Mouse (Mus musculus) liver, postnatal 0 days (tissue): ENCODE data around the gene Celf5.

ENCODE experiments used
- CTCF ChIP-seq: sonication (generic); IDR thresholded peaks from 2 replicates; pipeline ENCODE4 v1.5.1; 2016; ENCODE audit warnings: antibody characterized with exemption, low read depth
- EP300 ChIP-seq: IDR thresholded peaks from 2 replicates; pipeline ENCODE4 v1.6.1; 2016; ENCODE audit warnings: antibody characterized with exemption, low read depth, mild to moderate bottlenecking

DNA sequence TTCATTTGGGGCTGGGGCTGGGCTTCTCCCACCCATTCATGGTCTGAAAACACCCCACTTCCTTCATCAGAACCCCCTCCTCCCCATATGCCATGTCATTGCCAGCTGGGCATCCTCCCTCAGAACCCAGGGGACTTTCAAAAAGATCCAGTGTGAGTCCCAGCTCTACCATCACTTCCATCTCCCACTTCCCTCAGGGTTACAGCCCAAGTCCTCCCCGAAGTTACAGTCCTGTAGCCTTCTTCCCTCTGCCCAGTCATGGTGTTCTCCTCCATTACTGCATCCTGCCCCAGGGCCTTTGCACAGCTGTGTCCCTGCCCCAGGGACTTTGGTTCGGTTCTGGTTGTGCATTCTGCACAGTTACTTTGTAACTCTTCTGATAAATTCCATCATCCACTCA lies 28.4 kb downstream of the Celf5 start:
- TF ChIP-seq CTCF (no peak), EP300 (no peak)
